Mouse (Mus musculus) embryonic facial prominence, embryonic 10.5 days (tissue): ENCODE results near the gene Trpm4. TPM values are rescaled to one million over a fixed set of nuclear protein-coding genes. Genes with fewer than 3 reads are reported as not detected.

Source experiments
- DNase-seq: peaks from one replicate; pipeline ENCODE4 v3.0.0-alpha.2; 2017; ENCODE audit warnings: low spot score
- H3K27ac ChIP-seq: fragments of 300-500 bp; sonication (generic); replicated peaks from 2 replicates; pipeline ENCODE4 v1.5.1; 2016; ENCODE audit warnings: mild to moderate bottlenecking
- H3K27me3 ChIP-seq: fragments of 300-500 bp; sonication (generic); replicated peaks from 2 replicates; pipeline ENCODE4 v1.6.1; 2016; ENCODE audit warnings: low read depth, mild to moderate bottlenecking; ENCODE audit not compliant: poor library complexity, severe bottlenecking
- H3K36me3 ChIP-seq: fragments of 300-500 bp; sonication (generic); replicated peaks from 2 replicates; pipeline ENCODE4 v1.6.1; 2016; ENCODE audit warnings: mild to moderate bottlenecking, moderate library complexity
- H3K4me1 ChIP-seq: fragments of 300-500 bp; sonication (generic); 2 replicates; pipeline ENCODE4 v1.6.1; 2016
- H3K4me3 ChIP-seq: fragments of 300-500 bp; sonication (generic); 2 replicates; pipeline ENCODE4 v1.5.1; 2016; ENCODE audit warnings: mild to moderate bottlenecking, moderate library complexity
- H3K9me3 ChIP-seq: fragments of 300-500 bp; sonication (generic); 2 replicates; pipeline ENCODE4 v1.6.1; 2016; ENCODE audit warnings: mild to moderate bottlenecking
- WGBS: fragments of 180-500 bp; shearing (Covaris S2); methylation state at CpG from one replicate; pipeline ENCODE4 v1.1.7; 2016; 5-methylcytosine and 5-hydroxymethylcytosine counted together
- polyA plus RNA-seq: library from polyadenylated mRNA; unstranded; fragments of >200 nt; fragmentation: Nextera tagmentation; extraction: Ambion mirVana; gene quantifications from 2 replicates; pipeline ENCODE4 v1.2.1, GENCODE M21; 2016

The Trpm4 gene
- 10.6 and 11.3 TPM in 2 replicates for polyA plus RNA-seq

- peak within 1 kb of the TSS; percentile 73 for H3K4me3 ChIP-seq
- H3K4me1 ChIP-seq = peaks cover 49% of the 10 kb centered on the region
- H3K27ac ChIP-seq = peak within 1 kb of the TSS; percentile 85
- no peaks in the 10 kb centered on the region for H3K9me3 ChIP-seq
- peaks cover 47% of the 10 kb centered on the region for H3K27me3 ChIP-seq
- under 1% methylated on average over 38 of the region's 38 CpGs for WGBS
- DNase-seq = peak; percentile 90
- H3K36me3 ChIP-seq = no peaks in the 10 kb centered on the region
These were observed at the start of gene Trpm4 for GRCm38 (mm10) chr7:45333431-45333982. Trpm4 (minus strand) TSS chr7:45333780.

DNA sequence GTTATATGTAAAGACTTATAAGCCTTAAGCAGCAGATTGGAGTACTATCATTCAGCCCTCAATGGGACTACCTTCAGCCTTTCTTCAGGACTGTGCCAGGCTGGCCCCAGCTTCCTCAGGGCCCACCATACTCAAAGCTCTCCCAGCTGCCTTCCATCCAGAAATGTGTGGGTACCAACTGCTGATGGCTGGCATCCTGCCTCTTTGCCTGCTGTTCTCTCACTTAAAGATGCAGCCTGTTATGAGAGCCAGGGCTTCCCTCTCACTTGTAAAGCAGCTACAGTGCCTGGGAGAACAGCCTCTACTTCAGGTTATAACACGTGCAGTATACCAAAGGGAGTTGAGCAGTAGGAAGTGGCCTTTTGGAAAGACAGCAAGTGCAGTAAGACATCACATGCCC is 42.5 kb upstream of the Trpm4 start:
- Histone ChIP-seq H3K36me3 (peaks cover 96% of the 10 kb centered on the region), H3K4me1 (peaks cover 6% of the 10 kb centered on the region), H3K27ac (no peak overlapping the region), H3K4me3 (no peak overlapping the region), H3K9me3 (no peaks in the 10 kb centered on the region), H3K27me3 (no peaks in the 10 kb centered on the region)
- no peak for DNase-seq
- WGBS = 90% methylated on average over 1 of the region's 1 CpGs

DNA sequence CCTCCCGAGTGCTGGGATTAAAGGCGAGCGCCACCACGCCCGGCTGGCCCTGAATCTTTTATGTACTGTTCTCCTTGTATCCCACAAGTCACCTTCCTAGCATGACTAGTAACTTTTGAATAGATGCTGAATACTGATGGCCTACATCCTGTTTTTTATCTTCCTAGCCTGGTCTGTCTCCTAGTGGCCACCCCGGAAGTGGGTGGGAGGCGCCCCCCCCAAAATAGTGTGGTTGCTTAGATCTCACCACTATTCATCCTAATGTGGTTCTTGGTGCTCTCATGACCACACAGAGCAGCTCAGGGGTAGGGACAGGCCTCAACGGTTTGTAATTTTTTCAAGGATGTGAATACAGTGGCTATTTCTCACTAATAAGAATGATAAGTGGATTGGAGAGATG is 41.0 kb upstream of the Trpm4 start:
- peaks cover 21% of the 10 kb centered on the region for H3K4me1 ChIP-seq
- DNase-seq = no peak
- no peaks in the 10 kb centered on the region for H3K9me3 ChIP-seq
- H3K27me3 ChIP-seq = peaks cover 10% of the 10 kb centered on the region
- peaks cover 82% of the 10 kb centered on the region for H3K36me3 ChIP-seq
- H3K4me3 ChIP-seq = no peak overlapping the region
- 94% methylated on average over 8 of the region's 8 CpGs for WGBS
- no peak overlapping the region for H3K27ac ChIP-seq

DNA sequence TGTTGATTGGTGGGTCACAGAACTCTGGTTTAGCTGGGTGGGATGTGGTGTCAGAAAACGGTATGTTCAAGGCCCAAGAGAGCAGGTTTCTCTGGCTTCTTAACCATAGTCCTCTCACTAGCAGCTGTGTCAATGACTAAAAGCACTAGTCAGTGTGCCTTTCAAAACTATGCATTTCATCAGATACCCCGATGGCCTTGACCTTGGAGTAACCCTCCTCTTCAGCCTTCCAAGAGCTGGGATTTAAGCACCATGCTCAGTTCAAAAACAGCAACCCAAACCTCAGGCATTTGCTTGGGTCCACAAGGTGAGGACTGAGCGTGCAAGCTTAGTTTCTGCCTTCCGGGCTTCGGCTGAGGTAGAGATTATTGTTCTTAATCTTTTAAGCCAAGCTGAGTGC is 38.8 kb upstream of the Trpm4 start:
- Histone ChIP-seq H3K27me3 (peaks cover 31% of the 10 kb centered on the region), H3K27ac (no peak overlapping the region), H3K4me1 (peaks cover 31% of the 10 kb centered on the region), H3K9me3 (no peaks in the 10 kb centered on the region), H3K4me3 (no peak overlapping the region), H3K36me3 (peaks cover 59% of the 10 kb centered on the region)
- no peak for DNase-seq
- WGBS = 85% methylated on average over 5 of the region's 5 CpGs

DNA sequence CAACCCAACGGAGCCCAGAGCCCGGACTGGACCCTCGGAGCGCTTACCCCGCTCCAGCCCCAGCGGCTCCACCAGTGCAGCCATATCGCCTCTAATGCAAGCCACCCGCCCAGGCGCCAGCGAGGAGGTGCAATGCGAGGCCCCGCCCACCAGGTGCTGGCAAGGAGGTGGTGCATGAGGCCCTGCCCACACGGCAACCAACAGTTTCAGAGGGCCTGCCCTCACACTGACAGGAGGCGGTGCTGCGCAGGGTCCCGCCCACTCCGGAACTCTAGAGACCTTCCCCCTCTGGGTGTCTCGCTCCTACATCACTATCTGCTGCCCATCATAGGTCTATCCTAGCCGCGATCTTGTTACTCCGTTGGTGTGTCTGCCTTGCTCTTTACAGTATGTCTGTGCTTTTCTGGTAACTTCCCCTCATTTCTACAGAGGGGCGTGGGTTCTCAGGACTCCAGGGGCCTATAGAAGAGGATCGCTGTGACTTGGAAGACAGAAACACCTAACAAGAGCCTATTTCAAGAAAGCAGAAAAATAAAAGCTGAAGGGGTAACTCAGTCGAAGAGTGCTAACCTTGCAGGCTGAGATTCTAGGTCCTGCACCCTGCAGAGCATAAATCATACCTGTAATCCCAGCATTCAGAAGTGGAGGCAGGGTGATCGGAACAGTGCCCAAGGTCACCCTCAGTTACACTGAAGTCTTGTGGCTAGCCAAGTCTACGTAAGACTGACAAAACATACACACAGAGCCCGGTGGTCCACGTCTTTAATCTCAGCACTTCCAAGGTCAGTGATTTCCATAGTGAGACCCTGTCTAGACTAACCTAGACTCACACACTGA is 37.1 kb upstream of the Trpm4 start, which contains the start of gene Lin7b:
TSS of gene Lin7b (minus strand) at position 109 of the 837 bp plus-strand sequence.
- 10% methylated on average over 28 of the region's 28 CpGs for WGBS
- Histone ChIP-seq H3K9me3 (no peaks in the 10 kb centered on the region), H3K27me3 (peaks cover 42% of the 10 kb centered on the region), H3K36me3 (peaks cover 43% of the 10 kb centered on the region), H3K4me3 (peak within 1 kb of the TSS; percentile 63), H3K4me1 (peaks cover 43% of the 10 kb centered on the region), H3K27ac (peak within 1 kb of the TSS; percentile 27; the same call in 1 of the 2 replicates)
- DNase-seq = peak; percentile 93

DNA sequence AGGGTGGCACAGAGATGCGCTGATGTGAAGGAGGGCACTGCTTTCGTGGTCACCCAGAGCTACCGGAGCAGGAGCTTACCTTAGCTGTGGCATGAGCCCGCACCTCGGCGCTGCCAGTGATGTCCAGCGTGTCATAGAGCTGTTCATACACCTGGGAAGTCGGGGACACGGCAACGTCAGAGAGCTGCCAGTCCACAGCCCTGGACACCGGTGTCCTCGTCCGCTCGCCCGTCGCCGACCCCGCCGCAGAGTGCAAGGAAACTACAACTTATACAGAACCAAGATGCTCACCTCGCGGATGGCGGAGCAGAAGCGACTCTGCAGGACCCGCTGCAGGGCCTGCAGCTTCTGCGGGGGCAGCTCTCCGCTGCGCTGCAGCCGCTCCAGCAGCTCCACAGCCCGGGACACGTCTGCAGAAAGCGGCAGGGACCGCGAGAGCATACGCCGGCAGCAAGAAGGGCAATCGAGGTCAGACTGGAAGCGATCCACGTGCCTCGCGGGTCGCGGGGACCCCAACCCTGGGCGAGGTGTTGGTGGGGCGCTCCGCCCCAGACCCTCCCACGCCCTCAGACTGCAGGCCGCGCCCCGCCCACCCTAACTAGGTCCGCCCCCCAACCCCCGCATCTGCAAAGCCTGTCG is 36.4 kb upstream of the Trpm4 start:
- Histone ChIP-seq H3K27me3 (peaks cover 50% of the 10 kb centered on the region), H3K4me3 (peak overlapping the region; percentile 63), H3K27ac (peak overlapping the region; percentile 27; the same call in 1 of the 2 replicates), H3K4me1 (peaks cover 46% of the 10 kb centered on the region), H3K36me3 (peaks cover 36% of the 10 kb centered on the region), H3K9me3 (no peaks in the 10 kb centered on the region)
- WGBS = 9% methylated on average over 52 of the region's 52 CpGs
- DNase-seq = peak; percentile 37

- Histone ChIP-seq H3K27me3 (peaks cover 57% of the 10 kb centered on the region), H3K4me3 (peak overlapping the region; percentile 63), H3K36me3 (peaks cover 29% of the 10 kb centered on the region), H3K27ac (no peak overlapping the region), H3K9me3 (no peaks in the 10 kb centered on the region), H3K4me1 (peaks cover 46% of the 10 kb centered on the region)
- WGBS = 73% methylated on average over 16 of the region's 16 CpGs
- no peak for DNase-seq
These were observed 35.6 kb upstream of the Trpm4 start for GRCm38 (mm10) chr7:45369022-45369745.

- Histone ChIP-seq H3K4me3 (peak overlapping the region; percentile 70), H3K9me3 (no peaks in the 10 kb centered on the region), H3K27me3 (peaks cover 67% of the 10 kb centered on the region), H3K36me3 (peaks cover 19% of the 10 kb centered on the region), H3K4me1 (peaks cover 46% of the 10 kb centered on the region), H3K27ac (no peak overlapping the region)
- WGBS = 77% methylated on average over 15 of the region's 15 CpGs
- DNase-seq = no peak
These were observed 34.6 kb upstream of the Trpm4 start for GRCm38 (mm10) chr7:45368178-45368577.

DNA sequence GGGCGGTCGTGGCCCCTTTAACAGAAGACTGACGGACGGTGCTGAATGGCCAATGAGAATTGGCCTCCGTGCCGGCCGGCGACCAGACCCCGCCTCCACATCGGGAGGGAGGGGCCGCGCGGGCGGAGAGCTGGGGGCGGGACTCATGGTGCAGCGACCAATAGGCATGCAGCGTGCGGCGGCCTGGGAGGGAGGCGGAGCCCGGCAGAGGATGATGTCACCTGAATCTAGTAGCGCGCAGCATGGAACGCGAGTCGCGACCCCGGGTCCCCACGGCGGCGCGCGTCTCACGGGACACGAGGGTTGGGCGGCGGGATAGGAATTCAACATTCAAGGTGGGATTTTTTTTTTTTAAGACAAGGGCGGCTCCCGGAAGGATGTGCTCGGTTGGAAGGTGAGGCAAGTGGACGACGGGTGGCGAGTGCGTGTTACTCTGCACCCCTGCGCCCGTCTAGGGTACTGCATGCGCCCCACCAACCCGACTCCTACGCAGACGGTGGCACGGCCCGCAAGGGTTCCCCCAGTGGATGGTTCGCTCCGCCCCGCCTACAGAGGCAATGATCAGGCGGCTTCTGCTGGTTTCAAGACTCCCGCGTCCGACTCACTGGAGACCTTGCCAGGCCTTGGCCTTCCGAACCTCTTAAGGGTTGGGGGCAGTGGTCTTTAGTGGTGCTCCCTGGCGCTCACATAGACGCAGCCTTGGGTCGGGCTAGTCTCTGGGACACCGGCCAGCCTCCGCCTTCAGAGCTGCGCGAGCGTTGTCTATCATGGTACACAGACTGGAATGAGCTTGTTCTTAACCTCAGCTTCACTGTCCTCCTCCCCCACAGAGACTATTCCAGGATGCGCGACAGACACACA is 33.7 kb upstream of the Trpm4 start:
- H3K27ac ChIP-seq = peak overlapping the region; percentile 81
- peaks cover 77% of the 10 kb centered on the region for H3K27me3 ChIP-seq
- WGBS = under 1% methylated on average over 70 of the region's 70 CpGs
- H3K36me3 ChIP-seq = peaks cover 9% of the 10 kb centered on the region
- peak overlapping the region; percentile 70 for H3K4me3 ChIP-seq
- H3K4me1 ChIP-seq = peaks cover 53% of the 10 kb centered on the region
- peak; percentile 99 for DNase-seq
- no peaks in the 10 kb centered on the region for H3K9me3 ChIP-seq

DNA sequence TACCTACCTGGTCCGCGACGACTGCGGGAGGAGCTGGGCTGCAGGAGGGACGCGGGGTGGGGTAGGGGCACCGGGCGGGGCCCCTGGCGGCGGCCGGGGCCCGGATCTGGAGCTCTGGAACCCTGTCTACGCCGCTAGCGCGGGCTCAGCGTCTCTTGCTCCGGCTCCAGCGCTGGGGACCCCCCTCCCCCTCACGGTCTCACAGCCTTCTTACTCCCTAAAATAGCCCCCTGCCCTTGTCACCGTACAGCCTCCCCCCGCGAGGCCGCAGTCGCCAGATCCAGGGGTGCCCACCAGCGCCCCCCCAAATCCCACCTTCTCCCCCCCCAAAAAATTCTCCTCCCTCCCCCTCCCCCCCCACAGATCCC is 33.1 kb upstream of the Trpm4 start, which contains the start of gene Ppfia3:
TSS of gene Ppfia3 (minus strand) at position 368 of the 368 bp plus-strand sequence.
- under 1% methylated on average over 26 of the region's 26 CpGs for WGBS
- H3K4me1 ChIP-seq = peaks cover 58% of the 10 kb centered on the region
- H3K27ac ChIP-seq = peak within 1 kb of the TSS; percentile 81
- no peak for DNase-seq
- H3K9me3 ChIP-seq = no peaks in the 10 kb centered on the region
- H3K4me3 ChIP-seq = peak within 1 kb of the TSS; percentile 70
- H3K27me3 ChIP-seq = peaks cover 83% of the 10 kb centered on the region
- H3K36me3 ChIP-seq = peaks cover 3% of the 10 kb centered on the region

DNA sequence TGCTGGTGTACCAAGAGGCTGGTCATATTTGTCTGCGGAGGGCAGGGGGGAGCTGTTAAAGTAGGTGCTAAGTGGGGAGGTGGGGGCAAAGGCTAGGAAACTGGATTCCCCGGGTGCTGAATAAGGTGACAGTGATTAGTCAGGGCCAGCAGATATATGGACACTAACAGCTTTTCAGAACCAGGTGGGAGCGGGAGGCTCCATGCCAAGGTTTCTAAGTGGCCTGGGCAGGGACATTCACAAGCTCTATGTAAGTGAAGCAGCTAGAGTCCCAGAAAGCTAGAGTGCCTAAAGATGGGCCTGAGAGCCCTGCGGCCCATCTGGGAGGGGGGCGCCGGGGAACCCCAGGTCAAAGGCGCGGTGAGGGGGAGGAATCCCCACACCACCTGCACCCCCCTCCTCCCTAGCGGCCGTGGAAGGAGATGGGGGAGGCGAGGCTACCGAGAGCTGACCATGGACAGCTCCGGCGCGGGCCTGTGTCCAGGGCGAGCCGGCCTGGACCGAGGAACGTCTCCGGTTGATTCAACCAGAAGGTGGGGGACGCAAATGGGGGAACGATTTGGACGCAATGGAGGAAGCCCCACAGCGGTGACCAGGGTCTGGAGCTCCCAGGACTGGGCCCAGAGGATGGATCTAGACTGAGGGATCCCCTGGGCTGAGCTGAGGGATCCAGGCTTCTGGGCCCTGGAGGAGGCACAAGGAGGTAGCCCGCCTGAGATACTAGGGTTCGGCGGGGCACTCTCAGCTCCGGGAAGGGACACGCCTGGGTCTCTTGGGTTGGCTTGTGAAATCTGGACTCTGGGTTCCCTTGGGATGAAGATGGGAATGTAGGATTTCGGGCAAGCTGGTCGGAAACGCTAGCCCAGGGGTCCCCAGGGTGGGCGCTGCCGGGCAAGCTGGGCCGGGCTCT is 32.4 kb upstream of the Trpm4 start:
- WGBS = 3% methylated on average over 35 of the region's 35 CpGs
- peaks cover 89% of the 10 kb centered on the region for H3K27me3 ChIP-seq
- H3K27ac ChIP-seq = peak overlapping the region; percentile 81
- peaks cover 56% of the 10 kb centered on the region for H3K4me1 ChIP-seq
- peak overlapping the region; percentile 70 for H3K4me3 ChIP-seq
- DNase-seq = peak; percentile 72
- H3K9me3 ChIP-seq = no peaks in the 10 kb centered on the region
- H3K36me3 ChIP-seq = no peaks in the 10 kb centered on the region
